Mouse (Mus musculus) liver, postnatal 0 days (tissue): ENCODE results near the gene Ntrk2. TPM values are rescaled to one million over a fixed set of nuclear protein-coding genes. Genes with fewer than 3 reads are reported as not detected.

Experiments
- ATAC-seq: fragments of 200-750 bp; cut with Nextera tagmentation; 2 replicates; pipeline ENCODE4 v1.8.0; 2017; ENCODE audit warnings: mild to moderate bottlenecking, moderate library complexity
- DNase-seq: peaks from one replicate; pipeline ENCODE4 v3.0.0-alpha.2; 2016
- H3K27ac ChIP-seq: fragments of 300-500 bp; sonication (generic); 2 replicates; pipeline ENCODE4 v1.5.1; 2014; ENCODE audit warnings: antibody characterized with exemption, moderate library complexity, mild to moderate bottlenecking, low read depth
- H3K27me3 ChIP-seq: fragments of 300-500 bp; sonication (generic); 2 replicates; pipeline ENCODE4 v1.6.1; 2014; ENCODE audit warnings: low read length, control low read depth, mixed read lengths; ENCODE audit not compliant: insufficient read depth
- H3K36me3 ChIP-seq: fragments of 300-500 bp; sonication (generic); replicated peaks from 2 replicates; pipeline ENCODE4 v1.6.1; 2014; ENCODE audit warnings: mild to moderate bottlenecking, control low read depth, low read length, moderate library complexity, mixed read lengths; ENCODE audit not compliant: insufficient read depth
- H3K4me1 ChIP-seq: fragments of 300-500 bp; sonication (generic); 2 replicates; pipeline ENCODE4 v1.6.1; 2014; ENCODE audit warnings: antibody characterized with exemption, mild to moderate bottlenecking, control low read depth; ENCODE audit not compliant: insufficient read depth
- H3K4me2 ChIP-seq: fragments of 300-500 bp; sonication (generic); 2 replicates; pipeline ENCODE4 v1.6.1; 2014; ENCODE audit warnings: low read depth, mild to moderate bottlenecking, low read length, moderate library complexity, mixed read lengths
- H3K4me3 ChIP-seq: fragments of 300-500 bp; sonication (generic); 2 replicates; pipeline ENCODE4 v1.5.1; 2014; ENCODE audit warnings: low read depth, low read length
- H3K9ac ChIP-seq: fragments of 300-500 bp; sonication (generic); replicated peaks from 2 replicates; pipeline ENCODE4 v1.6.1; 2014; ENCODE audit warnings: mild to moderate bottlenecking, moderate library complexity
- H3K9me3 ChIP-seq: fragments of 300-500 bp; sonication (generic); 2 replicates; pipeline ENCODE4 v1.6.1; 2016; ENCODE audit warnings: mild to moderate bottlenecking, control low read depth, low read length, mixed read lengths
- CTCF ChIP-seq: sonication (generic); IDR thresholded peaks from 2 replicates; pipeline ENCODE4 v1.5.1; 2016; ENCODE audit warnings: antibody characterized with exemption, low read depth
- EP300 ChIP-seq: IDR thresholded peaks from 2 replicates; pipeline ENCODE4 v1.6.1; 2016; ENCODE audit warnings: antibody characterized with exemption, low read depth, mild to moderate bottlenecking
- WGBS: fragments of 180-500 bp; shearing (Covaris S2); extraction: QIAGEN DNeasy Blood & Tissue Kit; methylation state at CpG from one replicate; pipeline ENCODE4 v1.1.7; 2014; ENCODE audit not compliant: insufficient replicate concordance; 5-methylcytosine and 5-hydroxymethylcytosine counted together
- polyA plus RNA-seq: library from polyadenylated mRNA; unstranded; fragments of >200 nt; fragmentation: Nextera tagmentation; extraction: Ambion mirVana; gene quantifications from 2 replicates; pipeline ENCODE4 v1.2.1, GENCODE M21; 2015

Gene Ntrk2
- polyA plus RNA-seq, 1 experiment from 2014 or later = 0.21 TPM

DNA sequence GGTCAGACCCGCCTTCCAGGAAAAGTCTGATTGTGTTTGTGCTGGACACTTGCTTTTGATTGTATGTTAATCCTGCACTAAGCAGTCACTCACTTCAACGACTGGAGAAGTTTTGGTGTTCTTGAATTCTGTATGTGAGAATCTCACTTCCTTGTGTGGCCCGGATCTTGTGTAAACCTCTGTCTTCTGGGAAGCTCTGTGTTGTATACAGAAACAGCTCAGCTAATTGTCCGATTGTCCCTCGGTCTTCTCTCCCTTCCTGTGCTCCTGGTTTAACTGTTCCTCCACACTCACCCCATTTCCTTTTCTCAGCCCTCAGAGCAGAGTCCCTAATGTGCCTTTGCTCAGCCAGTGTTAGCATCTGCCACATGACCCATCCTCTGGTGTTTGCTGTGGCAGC, 190.1 kb downstream of the Ntrk2 start:
- WGBS = 33% methylated on average over 5 of the region's 5 CpGs
- no peak overlapping the region for H3K27ac ChIP-seq

DNA sequence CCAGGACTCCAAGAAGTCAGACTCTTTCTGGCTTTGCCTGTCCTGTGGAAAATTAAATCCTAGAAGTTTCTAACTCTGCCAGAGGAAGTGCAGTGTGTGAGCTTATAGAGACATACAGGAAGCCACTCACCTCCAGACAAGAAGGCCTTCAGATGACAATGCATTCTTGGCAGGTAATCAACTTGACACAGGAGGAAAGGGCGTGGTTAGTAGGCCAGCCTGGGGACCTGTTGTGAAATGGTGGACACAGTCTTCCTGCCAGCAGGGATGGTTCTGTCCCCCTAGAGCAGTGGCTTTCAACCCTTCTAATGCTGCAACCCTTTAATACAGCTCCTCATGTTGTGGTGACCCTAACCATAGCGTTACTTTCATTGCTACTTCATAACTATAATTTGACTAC, 191.4 kb downstream of the Ntrk2 start:
- Histone ChIP-seq H3K9ac (no peak overlapping the region), H3K4me1 (peaks cover 16% of the 10 kb centered on the region), H3K4me3 (no peak overlapping the region), H3K27ac (no peak overlapping the region), H3K4me2 (no peak overlapping the region), H3K9me3 (no peaks in the 10 kb centered on the region), H3K27me3 (no peaks in the 10 kb centered on the region), H3K36me3 (no peaks in the 10 kb centered on the region)
- ATAC-seq = no peak; the same call in 1 of the 2 replicates
- no peak for TF ChIP-seq EP300
- no peak for TF ChIP-seq CTCF
- DNase-seq = peak; percentile 23
- 47% methylated on average over 2 of the region's 2 CpGs for WGBS

More for the DNA sequence above, 190.1 kb downstream of the Ntrk2 start:
- TF ChIP-seq EP300 (no peak), CTCF (no peak)
- Histone ChIP-seq H3K4me2 (0 out of 2 replicates have a peak overlapping the region, but pooled peaks have one; percentile 9), H3K36me3 (no peaks in the 10 kb centered on the region), H3K9ac (no peak overlapping the region), H3K4me1 (peaks cover 16% of the 10 kb centered on the region), H3K27me3 (no peaks in the 10 kb centered on the region), H3K9me3 (no peaks in the 10 kb centered on the region), H3K4me3 (no peak overlapping the region)
- DNase-seq (no peak), ATAC-seq (no peak)

DNA sequence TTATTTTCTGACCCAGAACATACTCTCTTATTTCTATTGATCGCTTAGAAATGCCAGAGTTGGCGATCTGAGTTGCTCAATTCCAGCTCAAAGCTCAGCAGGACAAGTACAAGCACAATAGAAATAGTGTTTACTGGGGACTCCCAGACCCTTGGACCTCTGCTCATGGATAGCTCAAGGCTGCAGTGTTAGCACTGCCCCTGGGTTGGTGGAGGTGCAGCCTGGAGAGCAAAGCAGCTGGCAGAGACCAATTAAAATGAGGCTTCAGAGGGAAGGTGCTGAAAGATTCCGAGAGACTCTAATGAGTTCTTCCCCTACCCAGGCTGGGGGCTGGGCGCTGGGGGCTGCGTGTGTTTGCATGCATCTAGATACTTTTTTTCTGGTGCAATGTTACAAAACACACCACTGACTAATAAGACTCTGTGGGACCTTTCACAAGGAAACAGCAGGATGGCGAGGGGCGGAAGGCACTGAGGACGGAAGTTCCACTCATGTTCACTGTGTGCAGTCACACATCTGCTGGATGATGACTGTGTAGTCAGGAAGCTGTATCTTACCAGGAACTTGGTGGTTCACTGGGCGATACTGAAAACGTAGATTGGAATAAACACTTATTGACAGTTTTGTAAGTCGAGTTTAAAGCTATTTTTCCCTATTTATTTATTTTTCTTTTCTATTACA, 193.1 kb downstream of the Ntrk2 start:
- ATAC-seq (peak; percentile 91), DNase-seq (peak; percentile 31)
- Histone ChIP-seq H3K27ac (peak overlapping the region; percentile 44), H3K36me3 (no peaks in the 10 kb centered on the region), H3K9ac (no peak overlapping the region), H3K9me3 (no peaks in the 10 kb centered on the region), H3K4me2 (peak overlapping the region; percentile 31), H3K27me3 (no peaks in the 10 kb centered on the region), H3K4me3 (no peak overlapping the region), H3K4me1 (peaks cover 25% of the 10 kb centered on the region)
- WGBS = 28% methylated on average over 11 of the region's 11 CpGs
- TF ChIP-seq CTCF (no peak), EP300 (no peak; the same call in 1 of the 2 replicates)

DNA sequence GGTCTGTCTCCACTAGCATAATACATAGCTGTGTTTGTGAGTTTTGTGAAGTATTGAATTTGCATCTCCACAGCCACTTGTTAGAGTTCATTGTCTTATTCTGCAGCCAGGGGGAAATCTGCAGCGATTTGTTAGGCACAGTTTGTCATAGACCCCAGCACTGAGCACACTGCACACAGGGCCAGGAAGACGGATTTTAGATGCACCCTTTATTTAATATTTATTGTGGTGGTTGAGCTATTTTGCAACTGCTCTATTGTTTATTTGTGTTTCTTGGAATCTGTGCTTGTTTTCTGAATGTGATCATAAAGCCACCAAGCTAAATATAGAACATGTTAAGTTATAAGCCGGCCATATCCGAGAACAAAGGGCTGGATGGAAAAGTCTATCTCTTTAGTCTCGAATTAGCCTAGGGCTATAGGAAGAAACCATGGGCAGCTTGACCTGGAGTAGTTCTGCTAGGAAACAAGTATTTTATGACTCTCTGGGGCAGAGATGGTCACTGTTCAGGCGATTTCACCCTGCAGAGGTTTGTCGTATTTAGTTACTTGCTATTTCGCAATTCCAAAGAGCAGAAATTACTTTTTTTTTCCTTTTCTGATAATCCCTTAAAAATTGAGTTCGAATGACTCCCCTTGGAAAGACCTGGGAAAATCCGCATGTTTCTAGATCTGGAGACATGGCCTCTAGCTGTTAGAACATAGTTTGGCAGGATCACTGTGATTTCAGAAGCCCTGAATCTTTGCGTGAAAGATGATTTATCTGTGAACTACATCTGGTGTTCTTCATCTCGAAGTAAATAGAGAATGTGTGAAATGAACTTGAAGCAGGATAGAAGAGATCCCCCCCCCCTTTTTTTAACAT, 196.8 kb downstream of the Ntrk2 start:
- no peak overlapping the region for H3K27ac ChIP-seq
- no peaks in the 10 kb centered on the region for H3K27me3 ChIP-seq
- no peak overlapping the region for H3K4me3 ChIP-seq
- TF ChIP-seq EP300 = no peak; the same call in 1 of the 2 replicates
- no peak for TF ChIP-seq CTCF
- WGBS = 56% methylated on average over 12 of the region's 12 CpGs
- ATAC-seq (no peak), DNase-seq (no peak)
- H3K9ac ChIP-seq = no peak overlapping the region
- H3K36me3 ChIP-seq = no peaks in the 10 kb centered on the region
- H3K9me3 ChIP-seq = no peaks in the 10 kb centered on the region
- peaks cover 14% of the 10 kb centered on the region for H3K4me1 ChIP-seq
- peak overlapping the region; percentile 16; the same call in 1 of the 2 replicates for H3K4me2 ChIP-seq

DNA sequence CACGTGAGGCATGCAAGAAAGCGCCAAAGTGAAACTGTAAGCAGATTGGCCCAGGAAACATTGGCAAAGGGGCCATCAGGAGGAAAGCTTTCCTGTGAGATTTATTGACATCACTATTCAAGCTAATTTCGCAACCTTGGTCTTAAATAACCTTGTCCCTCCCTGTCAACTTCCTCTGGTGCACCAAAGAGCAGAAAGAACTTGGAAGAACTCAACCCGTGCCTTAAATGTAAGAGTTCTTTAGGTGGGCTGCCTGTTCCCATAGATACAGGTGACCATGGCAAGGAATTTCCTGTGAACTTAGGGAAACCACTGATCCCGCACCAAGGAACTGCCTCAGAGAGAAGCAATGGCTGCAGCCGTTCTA, 197.4 kb downstream of the Ntrk2 start:
- peak; percentile 24; the same call in 1 of the 2 replicates for ATAC-seq
- no peak for DNase-seq
- H3K27ac ChIP-seq = no peak overlapping the region
- no peaks in the 10 kb centered on the region for H3K36me3 ChIP-seq
- WGBS = 27% methylated on average over 6 of the region's 6 CpGs
- TF ChIP-seq EP300 (no peak), CTCF (no peak)
- H3K9me3 ChIP-seq = no peaks in the 10 kb centered on the region
- H3K4me3 ChIP-seq = no peak overlapping the region
- 0 out of 2 replicates have a peak overlapping the region, but pooled peaks have one; percentile 16 for H3K4me2 ChIP-seq
- no peaks in the 10 kb centered on the region for H3K27me3 ChIP-seq
- H3K4me1 ChIP-seq = peaks cover 12% of the 10 kb centered on the region
- no peak overlapping the region for H3K9ac ChIP-seq

DNA sequence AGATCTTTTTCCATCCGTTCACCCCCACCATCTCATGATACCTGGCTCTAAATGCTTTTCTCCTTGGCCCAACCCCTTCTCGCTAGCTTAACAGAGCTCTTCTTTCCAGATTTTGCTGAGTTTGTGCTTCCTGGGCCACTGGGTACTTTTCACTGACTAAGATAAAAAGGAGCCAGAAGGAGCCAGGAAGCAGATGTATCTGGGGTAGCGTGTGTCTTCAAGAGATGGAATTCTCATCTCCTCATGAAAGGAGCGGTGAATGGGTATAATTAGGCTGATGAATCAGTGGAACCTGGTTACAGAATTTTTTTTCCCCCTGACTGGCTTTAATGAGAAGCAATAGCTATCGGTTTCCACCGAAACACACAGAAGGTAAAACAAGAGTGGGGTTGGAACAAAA, 198.2 kb downstream of the Ntrk2 start:
- WGBS = 80% methylated on average over 6 of the region's 6 CpGs
- H3K9ac ChIP-seq = no peak overlapping the region
- ATAC-seq = no peak

More for the DNA sequence above, 198.2 kb downstream of the Ntrk2 start:
- Histone ChIP-seq H3K4me2 (no peak overlapping the region), H3K4me3 (no peak overlapping the region), H3K9me3 (no peaks in the 10 kb centered on the region), H3K27ac (no peak overlapping the region), H3K4me1 (peaks cover 9% of the 10 kb centered on the region; the same call in 1 of the 2 replicates), H3K27me3 (no peaks in the 10 kb centered on the region), H3K36me3 (no peaks in the 10 kb centered on the region)
- no peak for DNase-seq
- TF ChIP-seq CTCF = no peak
- TF ChIP-seq EP300 = no peak
